In genomic region chr10:90674362-90674761, GRCm38 (mm10) we compare ENCODE assay signal across 12 mouse cellular contexts.
A peak's percentile ranks its signal among the peaks of the same experiment; 100 is the strongest.
DNase-seq lines count a peak whose midpoint lies in the region; ATAC-seq and TF ChIP-seq lines count a peak whose summit lies in the region.
"Had no signal": no experiment of that assay in that cellular context is flagged by ENCODE, and none has a peak within 500 bp of the region (broad histone marks: within the 10 kb centered on the region; RNA-seq: fewer than 3 reads in every experiment).

No protein-coding gene starts in this region.

- ATAC-seq in hindbrain, postnatal 0 days, result no peak
- ATAC-seq in hindbrain, embryonic 11.5 days (ENCODE audit: low FRiP score), result no peak
- ATAC-seq: intestine, embryonic 15.5 days had no signal

- H3K4me2 ChIP-seq in hindbrain, postnatal 0 days (ENCODE audit: low read depth, low read length), result no peak overlapping the region
- no peak overlapping the region for H3K4me2 ChIP-seq in hindbrain, embryonic 11.5 days (replicated peaks; ENCODE audit: low read depth, low read length)
- H3K4me2 ChIP-seq: intestine, embryonic 15.5 days had no signal

- no peak for TF ChIP-seq CTCF in hindbrain, postnatal 0 days (IDR thresholded peaks at IDR 0.05; ENCODE audit: low read depth)

- H3K36me3 ChIP-seq in hindbrain, postnatal 0 days (ENCODE audit: insufficient read depth, low read length), result no peaks in the 10 kb centered on the region
- no peaks in the 10 kb centered on the region for H3K36me3 ChIP-seq in hindbrain, embryonic 11.5 days (ENCODE audit: control insufficient read depth, insufficient read depth, low read length)
- H3K36me3 ChIP-seq: intestine, embryonic 15.5 days had no signal

- no peak overlapping the region for H3K4me3 ChIP-seq in hindbrain, postnatal 0 days (ENCODE audit: low read length)
- H3K4me3 ChIP-seq in hindbrain, embryonic 11.5 days (ENCODE audit: low read depth, low read length), result no peak overlapping the region
- H3K4me3 ChIP-seq: intestine, embryonic 15.5 days had no signal

- H3K4me1 ChIP-seq in hindbrain, postnatal 0 days (ENCODE audit: insufficient read depth, low read length), result no peaks in the 10 kb centered on the region; the same call in 1 of the 2 replicates
- H3K4me1 ChIP-seq in hindbrain, embryonic 11.5 days (replicated peaks; ENCODE audit: control insufficient read depth, insufficient read depth, low read length), result no peaks in the 10 kb centered on the region
- H3K4me1 ChIP-seq: intestine, embryonic 15.5 days had no signal

- 66% methylated on average over 10 of the region's 10 CpGs for WGBS in hindbrain, postnatal 0 days
- WGBS in hindbrain, embryonic 11.5 days, result 79% methylated on average over 10 of the region's 10 CpGs

- no peak overlapping the region for H3K27ac ChIP-seq in hindbrain, postnatal 0 days
- no peak overlapping the region for H3K27ac ChIP-seq in hindbrain, embryonic 11.5 days (ENCODE audit: low read depth, low read length)
- H3K27ac ChIP-seq: intestine, embryonic 15.5 days; macrophage had no signal

- no peak overlapping the region for H3K9ac ChIP-seq in hindbrain, postnatal 0 days (replicated peaks; ENCODE audit: low read length)
- no peak overlapping the region for H3K9ac ChIP-seq in hindbrain, embryonic 11.5 days (ENCODE audit: low read depth, low read length)
- H3K9ac ChIP-seq: intestine, embryonic 15.5 days had no signal

- H3K9me3 ChIP-seq in hindbrain, postnatal 0 days (ENCODE audit: low read length), result no peaks in the 10 kb centered on the region
- H3K9me3 ChIP-seq in hindbrain, embryonic 11.5 days (ENCODE audit: control insufficient read depth, low read length), result no peaks in the 10 kb centered on the region
- H3K9me3 ChIP-seq: intestine, embryonic 15.5 days had no signal

- no peaks in the 10 kb centered on the region for H3K27me3 ChIP-seq in hindbrain, postnatal 0 days (ENCODE audit: insufficient read depth, low read length)
- no peaks in the 10 kb centered on the region for H3K27me3 ChIP-seq in hindbrain, embryonic 11.5 days (ENCODE audit: control insufficient read depth, insufficient read depth, low read length)
- H3K27me3 ChIP-seq: intestine, embryonic 15.5 days had no signal

- peak; percentile 38 for DNase-seq in hindbrain, postnatal 0 days (ENCODE audit: low spot score)
- DNase-seq in hindbrain, embryonic 11.5 days (ENCODE audit: low spot score), result no peak
- DNase-seq in frontal cortex, adult 2 months (ENCODE audit: extremely low spot score in 1 of 2, low spot score in 1 of 2), result peak; percentile 85 to 89
- DNase-seq in layer of hippocampus, postnatal 36 days, result peak; percentile 77 to 81
- peak; percentile 63 for DNase-seq in right cerebral cortex, postnatal 14 days
- no peak for DNase-seq in adrenal gland, adult 2 months
- DNase-seq in spleen, adult 18-20 months, result no peak
- DNase-seq: gastrocnemius, postnatal 36 days; heart, postnatal 10 days; thymus, postnatal 14 days had no signal

Comparison
In these comparisons a context has a peak if more than half of its experiments do, and no peak if none do; other contexts are left out.
1. DNase-seq: peak in hindbrain, postnatal 0 days (single experiment), frontal cortex, adult 2 months (2 of 2), layer of hippocampus, postnatal 36 days (2 of 2) and right cerebral cortex, postnatal 14 days (single experiment); none in hindbrain, embryonic 11.5 days (single experiment), adrenal gland, adult 2 months (single experiment) and spleen, adult 18-20 months (0 of 2).